ENCODE assay signal across 8 mouse cellular contexts in genomic region chr3:88467116-88467824, GRCm38 (mm10). TPM values are rescaled to one million over a fixed set of nuclear protein-coding genes. Genes with fewer than 3 reads are reported as not detected.
DNase-seq lines count a peak whose midpoint lies in the region; ATAC-seq lines count a peak whose summit lies in the region.

No protein-coding gene starts in this region.

- H3K4me3 ChIP-seq in intestine, embryonic 16.5 days (ENCODE audit: low read length) = no peak overlapping the region
- H3K4me3 ChIP-seq in midbrain, embryonic 10.5 days = no peak overlapping the region

- peak; percentile 95 to 96 for DNase-seq in adrenal gland, adult 18-20 months (ENCODE audit: low spot score in 2 of 2)
- DNase-seq in embryo, embryonic 10.5 days (ENCODE audit: low spot score) = peak; percentile 96
- DNase-seq in left cerebral cortex, postnatal 36 days (ENCODE audit: low spot score in 2 of 2) = peak; percentile 79 to 87
- peak; percentile 89 for DNase-seq in midbrain, embryonic 10.5 days (ENCODE audit: low spot score)
- peak; percentile 81 for DNase-seq in right cerebral cortex, postnatal 25 days
- peak; percentile 85 to 87 for DNase-seq in urinary bladder, postnatal 36 days (ENCODE audit: low spot score in 2 of 2)

- no peaks in the 10 kb centered on the region for H3K27me3 ChIP-seq in intestine, embryonic 16.5 days (replicated peaks; ENCODE audit: control insufficient read depth, insufficient read depth, low read length)
- H3K27me3 ChIP-seq in midbrain, embryonic 10.5 days (ENCODE audit: low read depth, poor library complexity, severe bottlenecking) = peaks cover 14% of the 10 kb centered on the region

- H3K36me3 ChIP-seq in intestine, embryonic 16.5 days (ENCODE audit: control insufficient read depth, insufficient read depth, low read length) = no peaks in the 10 kb centered on the region
- H3K36me3 ChIP-seq in midbrain, embryonic 10.5 days = no peaks in the 10 kb centered on the region

- H3K9me3 ChIP-seq in intestine, embryonic 16.5 days (ENCODE audit: control insufficient read depth, low read length) = no peaks in the 10 kb centered on the region
- H3K9me3 ChIP-seq in midbrain, embryonic 10.5 days (replicated peaks) = no peaks in the 10 kb centered on the region; the same call in 1 of the 2 replicates

- peaks cover 7% of the 10 kb centered on the region; the same call in 1 of the 2 replicates for H3K4me1 ChIP-seq in intestine, embryonic 16.5 days (ENCODE audit: control insufficient read depth, insufficient read depth, low read length)
- peaks cover 3% of the 10 kb centered on the region; the same call in 1 of the 2 replicates for H3K4me1 ChIP-seq in midbrain, embryonic 10.5 days

- 27% methylated on average over 16 of the region's 16 CpGs for WGBS in intestine, embryonic 16.5 days
- WGBS in midbrain, embryonic 10.5 days = 30% methylated on average over 16 of the region's 16 CpGs

- no peak overlapping the region for H3K9ac ChIP-seq in intestine, embryonic 16.5 days (ENCODE audit: low read depth, low read length)

- H3K27ac ChIP-seq in intestine, embryonic 16.5 days (ENCODE audit: low read length) = no peak overlapping the region
- no peak overlapping the region for H3K27ac ChIP-seq in midbrain, embryonic 10.5 days (replicated peaks)

- peak; percentile 63 for ATAC-seq in granulocyte monocyte progenitor cell, adult 5-6 weeks (replicated peaks; ENCODE audit: poor library complexity, severe bottlenecking)
- ATAC-seq in intestine, embryonic 16.5 days = peak; percentile 84

- no peak overlapping the region for H3K4me2 ChIP-seq in intestine, embryonic 16.5 days (ENCODE audit: low read depth, low read length)

- intact Hi-C loops in left cerebral cortex, postnatal 36 days (cut with DNase I) = loop anchor here (2.0 to 5.0 kb wide), 3 partner anchors 26 to 60 kb away; partner anchors contain the start of gene Slc25a44

RNA-seq across cellular contexts. Expression of gene Sema4a, which starts 6.3 kb away (rescaled TPM):
- 10 to 100 TPM; 12.6 to 23.6 TPM for total RNA-seq in adrenal gland, adult 18-20 months (2021)
- 24.0 and 38.5 TPM in 2 replicates for total RNA-seq in granulocyte monocyte progenitor cell, adult 5-6 weeks (2014; fragmentation: Nextera tagmentation)
- 25.1 and 35.7 TPM in 2 replicates for total RNA-seq in granulocyte monocyte progenitor cell, adult 5-6 weeks (2017)
- 60.9 and 71.1 TPM in 2 replicates for polyA plus RNA-seq in intestine, embryonic 16.5 days (2015; fragmentation: Nextera tagmentation; extraction: Ambion mirVana)
- total RNA-seq in left cerebral cortex, postnatal 36 days (2021) = 10 to 100 TPM; 52.2 to 66.7 TPM
- polyA plus RNA-seq in midbrain, embryonic 10.5 days (2016; fragmentation: Nextera tagmentation; extraction: Ambion mirVana) = 4.9 and 10.5 TPM in 2 replicates

RNA-seq across cellular contexts. Expression of gene Slc25a44, which starts 42.3 kb away (rescaled TPM):
- total RNA-seq in adrenal gland, adult 18-20 months (2021) = 10 to 100 TPM; 56.0 to 66.6 TPM
- 13.1 and 13.5 TPM in 2 replicates for total RNA-seq in granulocyte monocyte progenitor cell, adult 5-6 weeks (2014; fragmentation: Nextera tagmentation)
- total RNA-seq in granulocyte monocyte progenitor cell, adult 5-6 weeks (2017) = 11.6 and 13.8 TPM in 2 replicates
- polyA plus RNA-seq in intestine, embryonic 16.5 days (2015; fragmentation: Nextera tagmentation; extraction: Ambion mirVana) = 20.4 and 21.8 TPM in 2 replicates
- total RNA-seq in left cerebral cortex, postnatal 36 days (2021) = 10 to 100 TPM; 77.1 to 84.0 TPM
- polyA plus RNA-seq in midbrain, embryonic 10.5 days (2016; fragmentation: Nextera tagmentation; extraction: Ambion mirVana) = 18.7 and 20.0 TPM in 2 replicates

RNA-seq across cellular contexts. Expression of gene Lmna, which starts 42.5 kb away (rescaled TPM):
- 100 to 1,000 TPM; 106 to 137 TPM for total RNA-seq in adrenal gland, adult 18-20 months (2021)
- total RNA-seq in granulocyte monocyte progenitor cell, adult 5-6 weeks (2014; fragmentation: Nextera tagmentation) = not detected in 2 replicates
- total RNA-seq in granulocyte monocyte progenitor cell, adult 5-6 weeks (2017) = 0.41 and 1.6 TPM in 2 replicates
- 126 and 127 TPM in 2 replicates for polyA plus RNA-seq in intestine, embryonic 16.5 days (2015; fragmentation: Nextera tagmentation; extraction: Ambion mirVana)
- total RNA-seq in left cerebral cortex, postnatal 36 days (2021) = 10 to 100 TPM; 47.1 to 57.3 TPM
- polyA plus RNA-seq in midbrain, embryonic 10.5 days (2016; fragmentation: Nextera tagmentation; extraction: Ambion mirVana) = 13.5 and 18.3 TPM in 2 replicates

RNA-seq across cellular contexts. Expression of gene Pmf1, which starts 57.1 kb away (rescaled TPM):
- total RNA-seq in adrenal gland, adult 18-20 months (2021) = 10 to 100 TPM; 26.5 to 35.5 TPM
- 115 and 122 TPM in 2 replicates for total RNA-seq in granulocyte monocyte progenitor cell, adult 5-6 weeks (2014; fragmentation: Nextera tagmentation)
- 128 and 141 TPM in 2 replicates for total RNA-seq in granulocyte monocyte progenitor cell, adult 5-6 weeks (2017)
- polyA plus RNA-seq in intestine, embryonic 16.5 days (2015; fragmentation: Nextera tagmentation; extraction: Ambion mirVana) = 112 and 129 TPM in 2 replicates
- total RNA-seq in left cerebral cortex, postnatal 36 days (2021) = 1 to 10 TPM; 6.0 to 7.3 TPM
- polyA plus RNA-seq in midbrain, embryonic 10.5 days (2016; fragmentation: Nextera tagmentation; extraction: Ambion mirVana) = 162 and 174 TPM in 2 replicates

Comparison
In these comparisons a context has a peak if more than half of its experiments do, and no peak if none do; other contexts are left out.
1. RNA of gene Lmna, which starts 42.5 kb away (total RNA-seq): 106 to 137 TPM in adrenal gland, adult 18-20 months and 47.1 to 57.3 TPM in left cerebral cortex, postnatal 36 days; 0.41 to 1.6 TPM in granulocyte monocyte progenitor cell, adult 5-6 weeks; every median in the first group is over 10 times any median in the second.
2. Peak in every context shown above with its lines, with median percentiles within 50 percentile points of each other: DNase-seq.